Mouse (Mus musculus) embryonic facial prominence, embryonic 10.5 days (tissue): ENCODE measurements around the gene Ciita. TPM values are rescaled to one million over a fixed set of nuclear protein-coding genes. Genes with fewer than 3 reads are reported as not detected.

ENCODE experiments used
- DNase-seq: peaks from one replicate; pipeline ENCODE4 v3.0.0-alpha.2; 2017; ENCODE audit warnings: low spot score
- H3K27ac ChIP-seq: fragments of 300-500 bp; sonication (generic); replicated peaks from 2 replicates; pipeline ENCODE4 v1.5.1; 2016; ENCODE audit warnings: mild to moderate bottlenecking
- H3K27me3 ChIP-seq: fragments of 300-500 bp; sonication (generic); replicated peaks from 2 replicates; pipeline ENCODE4 v1.6.1; 2016; ENCODE audit warnings: low read depth, mild to moderate bottlenecking; ENCODE audit not compliant: poor library complexity, severe bottlenecking
- H3K36me3 ChIP-seq: fragments of 300-500 bp; sonication (generic); replicated peaks from 2 replicates; pipeline ENCODE4 v1.6.1; 2016; ENCODE audit warnings: mild to moderate bottlenecking, moderate library complexity
- H3K4me1 ChIP-seq: fragments of 300-500 bp; sonication (generic); 2 replicates; pipeline ENCODE4 v1.6.1; 2016
- H3K4me3 ChIP-seq: fragments of 300-500 bp; sonication (generic); 2 replicates; pipeline ENCODE4 v1.5.1; 2016; ENCODE audit warnings: mild to moderate bottlenecking, moderate library complexity
- H3K9me3 ChIP-seq: fragments of 300-500 bp; sonication (generic); 2 replicates; pipeline ENCODE4 v1.6.1; 2016; ENCODE audit warnings: mild to moderate bottlenecking
- WGBS: fragments of 180-500 bp; shearing (Covaris S2); methylation state at CpG from one replicate; pipeline ENCODE4 v1.1.7; 2016; 5-methylcytosine and 5-hydroxymethylcytosine counted together
- polyA plus RNA-seq: library from polyadenylated mRNA; unstranded; fragments of >200 nt; fragmentation: Nextera tagmentation; extraction: Ambion mirVana; gene quantifications from 2 replicates; pipeline ENCODE4 v1.2.1, GENCODE M21; 2016

The Ciita gene
- polyA plus RNA-seq, result 0.06 and 0.26 TPM in 2 replicates

GRCm38 (mm10) chr16:10479857-10480256, at the start of gene Ciita:
TSS of gene Ciita (plus strand) at chr16:10480059.
- 77% methylated on average over 5 of the region's 5 CpGs for WGBS
- Histone ChIP-seq H3K27me3 (no peaks in the 10 kb centered on the region), H3K9me3 (no peaks in the 10 kb centered on the region), H3K27ac (no peak within 1 kb of the TSS), H3K36me3 (no peaks in the 10 kb centered on the region), H3K4me3 (no peak within 1 kb of the TSS), H3K4me1 (peaks cover 4% of the 10 kb centered on the region; the same call in 1 of the 2 replicates)
- no peak for DNase-seq

- WGBS, result 70% methylated on average over 1 of the region's 1 CpGs
- no peak overlapping the region for H3K27ac ChIP-seq
- H3K4me3 ChIP-seq, result no peak overlapping the region
- no peaks in the 10 kb centered on the region for H3K4me1 ChIP-seq
- peaks cover 7% of the 10 kb centered on the region for H3K36me3 ChIP-seq
- no peak for DNase-seq
- no peaks in the 10 kb centered on the region for H3K27me3 ChIP-seq
- no peaks in the 10 kb centered on the region for H3K9me3 ChIP-seq
Measured at GRCm38 (mm10) chr16:10431911-10432310, 47.9 kb upstream of the Ciita start.

GRCm38 (mm10) chr16:10432387-10432786, 47.5 kb upstream of the Ciita start:
- Histone ChIP-seq H3K27me3 (no peaks in the 10 kb centered on the region), H3K36me3 (peaks cover 2% of the 10 kb centered on the region), H3K4me1 (no peaks in the 10 kb centered on the region), H3K9me3 (no peaks in the 10 kb centered on the region), H3K4me3 (no peak overlapping the region), H3K27ac (no peak overlapping the region)
- DNase-seq, result no peak
- WGBS, result 87% methylated on average over 4 of the region's 4 CpGs

- no peaks in the 10 kb centered on the region for H3K27me3 ChIP-seq
- DNase-seq, result no peak
- peaks cover 5% of the 10 kb centered on the region for H3K36me3 ChIP-seq
- H3K4me3 ChIP-seq, result no peak overlapping the region
- H3K9me3 ChIP-seq, result no peaks in the 10 kb centered on the region
- no peaks in the 10 kb centered on the region for H3K4me1 ChIP-seq
- WGBS, result 94% methylated on average over 5 of the region's 5 CpGs
- H3K27ac ChIP-seq, result no peak overlapping the region
Measured at GRCm38 (mm10) chr16:10433344-10433743, 46.5 kb upstream of the Ciita start.

- Histone ChIP-seq H3K9me3 (no peaks in the 10 kb centered on the region), H3K4me3 (no peak overlapping the region), H3K36me3 (peaks cover 10% of the 10 kb centered on the region), H3K27me3 (no peaks in the 10 kb centered on the region), H3K4me1 (no peaks in the 10 kb centered on the region), H3K27ac (no peak overlapping the region)
- DNase-seq, result no peak
- 84% methylated on average over 6 of the region's 6 CpGs for WGBS
Measured at GRCm38 (mm10) chr16:10436166-10436565, 43.7 kb upstream of the Ciita start.

GRCm38 (mm10) chr16:10438055-10438454, 41.8 kb upstream of the Ciita start:
- H3K4me3 ChIP-seq, result no peak overlapping the region
- H3K27ac ChIP-seq, result no peak overlapping the region
- H3K27me3 ChIP-seq, result no peaks in the 10 kb centered on the region
- no peaks in the 10 kb centered on the region for H3K9me3 ChIP-seq
- WGBS, result 89% methylated on average over 5 of the region's 5 CpGs
- H3K4me1 ChIP-seq, result no peaks in the 10 kb centered on the region
- no peak for DNase-seq
- peaks cover 10% of the 10 kb centered on the region for H3K36me3 ChIP-seq

- Histone ChIP-seq H3K27ac (no peak overlapping the region), H3K4me1 (peaks cover 7% of the 10 kb centered on the region), H3K36me3 (peaks cover 10% of the 10 kb centered on the region), H3K9me3 (no peaks in the 10 kb centered on the region), H3K27me3 (no peaks in the 10 kb centered on the region), H3K4me3 (no peak overlapping the region)
- no peak for DNase-seq
- 88% methylated on average over 6 of the region's 6 CpGs for WGBS
Measured at GRCm38 (mm10) chr16:10441328-10441727, 38.5 kb upstream of the Ciita start.

GRCm38 (mm10) chr16:10441761-10442160, 38.1 kb upstream of the Ciita start:
- peaks cover 11% of the 10 kb centered on the region for H3K4me1 ChIP-seq
- no peak overlapping the region for H3K4me3 ChIP-seq
- no peak for DNase-seq
- H3K27me3 ChIP-seq, result no peaks in the 10 kb centered on the region
- H3K27ac ChIP-seq, result no peak overlapping the region
- 90% methylated on average over 4 of the region's 4 CpGs for WGBS
- H3K9me3 ChIP-seq, result no peaks in the 10 kb centered on the region
- peaks cover 10% of the 10 kb centered on the region for H3K36me3 ChIP-seq

GRCm38 (mm10) chr16:10443723-10444122, 36.1 kb upstream of the Ciita start:
- Histone ChIP-seq H3K4me1 (peaks cover 24% of the 10 kb centered on the region), H3K4me3 (no peak overlapping the region), H3K27ac (no peak overlapping the region), H3K36me3 (peaks cover under 1% of the 10 kb centered on the region; the same call in 1 of the 2 replicates), H3K27me3 (no peaks in the 10 kb centered on the region), H3K9me3 (no peaks in the 10 kb centered on the region)
- DNase-seq, result no peak

GRCm38 (mm10) chr16:10446573-10447263, 33.1 kb upstream of the Ciita start:
- Histone ChIP-seq H3K27me3 (no peaks in the 10 kb centered on the region), H3K36me3 (no peaks in the 10 kb centered on the region), H3K4me3 (peak overlapping the region; percentile 62), H3K27ac (peak overlapping the region; percentile 84), H3K9me3 (no peaks in the 10 kb centered on the region), H3K4me1 (peaks cover 24% of the 10 kb centered on the region)
- WGBS, result 15% methylated on average over 13 of the region's 13 CpGs
- DNase-seq, result peak; percentile 39

GRCm38 (mm10) chr16:10447264-10447594, 32.6 kb upstream of the Ciita start, which contains the start of gene Tvp23a:
TSS of gene Tvp23a (minus strand) at chr16:10447362.
- DNase-seq, result peak; percentile 91
- no peaks in the 10 kb centered on the region for H3K9me3 ChIP-seq
- WGBS, result under 1% methylated on average over 12 of the region's 12 CpGs
- peaks cover 24% of the 10 kb centered on the region for H3K4me1 ChIP-seq
- H3K27me3 ChIP-seq, result no peaks in the 10 kb centered on the region
- H3K36me3 ChIP-seq, result no peaks in the 10 kb centered on the region
- H3K27ac ChIP-seq, result peak within 1 kb of the TSS; percentile 84
- peak within 1 kb of the TSS; percentile 62 for H3K4me3 ChIP-seq

GRCm38 (mm10) chr16:10447781-10448180, 32.1 kb upstream of the Ciita start:
- no peaks in the 10 kb centered on the region for H3K27me3 ChIP-seq
- peak overlapping the region; percentile 84 for H3K27ac ChIP-seq
- H3K36me3 ChIP-seq, result no peaks in the 10 kb centered on the region
- DNase-seq, result no peak
- no peaks in the 10 kb centered on the region for H3K9me3 ChIP-seq
- H3K4me3 ChIP-seq, result peak overlapping the region; percentile 62
- 56% methylated on average over 2 of the region's 2 CpGs for WGBS
- H3K4me1 ChIP-seq, result peaks cover 24% of the 10 kb centered on the region

GRCm38 (mm10) chr16:10448931-10449330, 30.9 kb upstream of the Ciita start:
- Histone ChIP-seq H3K4me3 (no peak overlapping the region), H3K4me1 (peaks cover 24% of the 10 kb centered on the region), H3K9me3 (no peaks in the 10 kb centered on the region), H3K27me3 (no peaks in the 10 kb centered on the region), H3K27ac (no peak overlapping the region), H3K36me3 (no peaks in the 10 kb centered on the region)
- 89% methylated on average over 9 of the region's 9 CpGs for WGBS
- DNase-seq, result no peak
